Mouse (Mus musculus) heart, embryonic 15.5 days (tissue): ENCODE data around the gene Hapln3. TPM values are rescaled to one million over a fixed set of nuclear protein-coding genes. Genes with fewer than 3 reads are reported as not detected.

Source experiments
- ATAC-seq: fragments of 200-750 bp; cut with Nextera tagmentation; replicated peaks from 2 replicates; pipeline ENCODE4 v1.8.0; 2017; ENCODE audit warnings: low read depth, moderate TSS enrichment; ENCODE audit not compliant: insufficient number of reproducible peaks, insufficient read depth, low FRiP score
- H3K27ac ChIP-seq: fragments of 300-500 bp; sonication (generic); 2 replicates; pipeline ENCODE4 v1.5.1; 2015; ENCODE audit warnings: mild to moderate bottlenecking, inconsistent platforms
- H3K27me3 ChIP-seq: fragments of 300-500 bp; sonication (generic); 2 replicates; pipeline ENCODE4 v1.6.1; 2015; ENCODE audit warnings: inconsistent platforms
- H3K36me3 ChIP-seq: fragments of 300-500 bp; sonication (generic); 2 replicates; pipeline ENCODE4 v1.6.1; 2015; ENCODE audit warnings: mild to moderate bottlenecking, inconsistent platforms
- H3K4me1 ChIP-seq: fragments of 300-500 bp; sonication (generic); replicated peaks from 2 replicates; pipeline ENCODE4 v1.6.1; 2015; ENCODE audit warnings: inconsistent platforms
- H3K4me2 ChIP-seq: fragments of 300-500 bp; sonication (generic); 2 replicates; pipeline ENCODE4 v1.6.1; 2015; ENCODE audit warnings: inconsistent platforms, mild to moderate bottlenecking, moderate library complexity
- H3K4me3 ChIP-seq: fragments of 300-500 bp; sonication (generic); 2 replicates; pipeline ENCODE4 v1.5.1; 2015; ENCODE audit warnings: mild to moderate bottlenecking, inconsistent platforms
- H3K9ac ChIP-seq: fragments of 300-500 bp; sonication (generic); 2 replicates; pipeline ENCODE4 v1.6.1; 2015; ENCODE audit warnings: mild to moderate bottlenecking, inconsistent platforms
- H3K9me3 ChIP-seq: fragments of 300-500 bp; sonication (generic); replicated peaks from 2 replicates; pipeline ENCODE4 v1.6.1; 2016; ENCODE audit warnings: inconsistent platforms
- WGBS: fragments of 180-500 bp; shearing (Covaris S2); methylation state at CpG from one replicate; pipeline ENCODE4 v1.1.7; 2015; ENCODE audit warnings: mixed read lengths; 5-methylcytosine and 5-hydroxymethylcytosine counted together
- polyA plus RNA-seq: library from polyadenylated mRNA; unstranded; fragments of >200 nt; fragmentation: Nextera tagmentation; extraction: Ambion mirVana; gene quantifications from 2 replicates; pipeline ENCODE4 v1.2.1, GENCODE M21; 2015

Gene Hapln3
- 0.49 and 0.76 TPM in 2 replicates for polyA plus RNA-seq

DNA sequence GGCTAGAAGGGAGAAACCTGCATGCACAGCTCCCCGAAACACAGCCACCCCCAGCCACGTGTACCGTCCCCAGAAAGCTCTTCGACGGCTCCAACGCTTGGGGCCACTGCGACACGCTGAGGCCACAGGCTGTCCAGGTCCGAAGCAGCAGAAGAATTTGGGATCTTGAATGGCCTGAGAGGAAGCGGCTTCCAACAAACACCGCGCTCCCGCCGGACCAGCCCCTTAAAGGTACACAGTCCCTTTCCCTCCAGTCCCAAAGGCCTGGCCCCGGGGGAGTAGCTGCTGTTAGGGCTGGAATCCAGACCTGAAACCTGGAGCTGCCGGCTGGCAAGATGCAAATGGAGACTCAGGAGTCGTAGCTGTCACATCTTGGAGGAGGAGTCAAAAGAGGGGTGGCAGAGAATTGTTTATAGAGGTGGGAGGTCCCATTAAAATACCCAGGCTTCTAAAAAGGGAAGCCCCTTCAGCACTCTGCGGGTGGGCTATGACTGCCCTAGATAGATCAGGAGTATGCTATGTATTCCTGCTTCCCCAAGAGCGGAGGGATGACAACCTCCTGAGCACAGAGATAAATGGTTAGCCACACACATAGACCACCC, at the start of gene Hapln3:
Gene Hapln3 (minus strand): TSS at position 176 of the 602 bp plus-strand sequence.
- Histone ChIP-seq H3K4me3 (peak within 1 kb of the TSS; percentile 35), H3K9ac (peak within 1 kb of the TSS; percentile 36; the same call in 1 of the 2 replicates), H3K27me3 (peaks cover 10% of the 10 kb centered on the region), H3K27ac (no peak within 1 kb of the TSS), H3K36me3 (peaks cover 21% of the 10 kb centered on the region), H3K4me2 (peak within 1 kb of the TSS; percentile 68), H3K4me1 (peaks cover 30% of the 10 kb centered on the region), H3K9me3 (no peaks in the 10 kb centered on the region)
- WGBS: 3% methylated on average over 19 of the region's 19 CpGs
- ATAC-seq: no peak

- no peak overlapping the region for H3K9ac ChIP-seq
- H3K4me3 ChIP-seq: no peak overlapping the region
- no peaks in the 10 kb centered on the region for H3K4me1 ChIP-seq
- H3K27me3 ChIP-seq: no peaks in the 10 kb centered on the region
- no peaks in the 10 kb centered on the region for H3K36me3 ChIP-seq
- H3K9me3 ChIP-seq: no peaks in the 10 kb centered on the region
- H3K27ac ChIP-seq: no peak overlapping the region
- ATAC-seq: no peak
- no peak overlapping the region for H3K4me2 ChIP-seq
- WGBS: 48% methylated on average over 3 of the region's 3 CpGs
Observed at GRCm38 (mm10) chr7:79173800-79174199, 43.0 kb upstream of the Hapln3 start.

- no peaks in the 10 kb centered on the region for H3K27me3 ChIP-seq
Observed at GRCm38 (mm10) chr7:79171782-79172181, 41.0 kb upstream of the Hapln3 start.

DNA sequence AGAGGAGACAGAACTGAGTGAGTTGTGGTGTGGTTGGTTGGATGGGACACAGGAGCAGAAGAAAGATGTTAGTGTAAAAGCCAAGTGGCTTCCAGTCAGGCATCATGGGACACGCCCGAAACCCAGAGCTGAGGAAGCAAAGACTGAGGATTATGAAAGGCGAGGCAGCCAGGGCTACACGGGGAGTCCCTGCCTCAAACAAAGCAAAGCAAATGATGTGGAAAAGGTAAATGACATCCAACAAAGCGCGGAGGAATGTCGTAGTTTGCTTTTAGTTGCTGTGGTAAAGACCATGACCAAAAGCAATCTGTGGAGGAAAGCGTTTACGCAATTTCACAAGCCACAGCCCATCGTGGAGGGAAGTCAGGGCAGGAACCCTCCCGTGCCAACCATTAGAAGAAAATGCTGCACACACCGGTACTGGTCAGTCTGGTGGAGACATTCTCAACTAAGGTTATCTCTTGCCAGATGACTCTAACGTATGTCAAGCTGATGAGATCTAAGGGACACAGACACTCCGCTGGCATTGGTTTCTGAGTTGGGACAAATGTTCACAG, 36.3 kb upstream of the Hapln3 start:
- H3K27ac ChIP-seq: no peak overlapping the region
- 79% methylated on average over 14 of the region's 14 CpGs for whole genome bisulfite sequencing

More at GRCm38 (mm10) chr7:79171782-79172181, 41.0 kb upstream of the Hapln3 start:
- no peak overlapping the region for H3K27ac ChIP-seq
- 76% methylated on average over 1 of the region's 1 CpGs for WGBS
- H3K9ac ChIP-seq: no peak overlapping the region
- no peak overlapping the region for H3K4me2 ChIP-seq
- H3K9me3 ChIP-seq: 0 out of 2 replicates have a peak, but pooled peaks cover 3% of the 10 kb centered on the region
- no peak for ATAC-seq
- no peaks in the 10 kb centered on the region for H3K36me3 ChIP-seq
- no peaks in the 10 kb centered on the region for H3K4me1 ChIP-seq
- H3K4me3 ChIP-seq: no peak overlapping the region

GRCm38 (mm10) chr7:79159406-79159805, 28.6 kb upstream of the Hapln3 start:
- no peak overlapping the region for H3K4me2 ChIP-seq
- no peaks in the 10 kb centered on the region for H3K9me3 ChIP-seq
- WGBS: 74% methylated on average over 1 of the region's 1 CpGs
- H3K36me3 ChIP-seq: no peaks in the 10 kb centered on the region
- no peak overlapping the region for H3K4me3 ChIP-seq
- no peaks in the 10 kb centered on the region for H3K27me3 ChIP-seq
- no peak overlapping the region for H3K27ac ChIP-seq
- no peaks in the 10 kb centered on the region for H3K4me1 ChIP-seq
- no peak overlapping the region for H3K9ac ChIP-seq
- no peak for ATAC-seq

More for the DNA sequence above, 36.3 kb upstream of the Hapln3 start:
- Histone ChIP-seq H3K36me3 (no peaks in the 10 kb centered on the region), H3K4me3 (no peak overlapping the region), H3K9me3 (0 out of 2 replicates have a peak, but pooled peaks cover 3% of the 10 kb centered on the region), H3K27me3 (no peaks in the 10 kb centered on the region), H3K9ac (no peak overlapping the region), H3K4me1 (no peaks in the 10 kb centered on the region), H3K4me2 (no peak overlapping the region)
- no peak for ATAC-seq

GRCm38 (mm10) chr7:79149522-79149921, 18.7 kb upstream of the Hapln3 start:
- H3K9ac ChIP-seq: no peak overlapping the region

DNA sequence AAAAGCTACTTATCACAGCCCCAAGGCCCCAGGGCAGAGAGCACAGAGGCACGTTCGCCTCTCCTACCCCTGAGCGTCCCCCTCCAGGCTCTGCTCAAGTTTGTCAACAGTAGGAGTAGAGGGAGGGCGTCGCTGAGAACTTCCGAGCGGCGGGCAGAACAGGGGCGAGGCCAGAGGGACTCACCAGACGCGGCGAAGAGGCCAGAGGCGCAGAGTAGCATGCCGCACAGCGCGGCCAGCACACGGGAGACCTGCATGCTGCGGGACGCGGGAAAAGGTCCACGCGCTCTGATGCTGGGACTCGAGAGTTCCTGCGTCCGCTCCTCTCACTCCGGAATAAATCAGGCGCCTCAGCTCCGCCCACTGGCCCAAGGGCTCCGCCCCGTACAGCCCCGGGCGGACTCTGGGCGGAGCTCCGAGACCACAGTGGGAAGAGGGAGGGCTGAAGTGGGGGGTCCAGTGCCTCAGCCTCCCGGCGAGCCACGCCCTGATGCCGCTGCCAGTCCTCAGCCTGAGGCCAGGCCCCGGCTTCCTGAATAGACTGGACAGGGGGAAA, 18.0 kb upstream of the Hapln3 start, which contains the start of gene Mfge8:
Gene Mfge8 (minus strand): TSS at position 350 of the 556 bp plus-strand sequence.
- H3K4me2 ChIP-seq: peak within 1 kb of the TSS; percentile 78
- H3K27me3 ChIP-seq: no peaks in the 10 kb centered on the region
- peak within 1 kb of the TSS; percentile 80 for H3K9ac ChIP-seq
- H3K4me1 ChIP-seq: peaks cover 24% of the 10 kb centered on the region
- ATAC-seq: peak; percentile 98
- H3K36me3 ChIP-seq: peaks cover 8% of the 10 kb centered on the region; the same call in 1 of the 2 replicates
- no peaks in the 10 kb centered on the region for H3K9me3 ChIP-seq
- peak within 1 kb of the TSS; percentile 92 for H3K27ac ChIP-seq
- WGBS: under 1% methylated on average over 38 of the region's 39 CpGs
- H3K4me3 ChIP-seq: peak within 1 kb of the TSS; percentile 77

More at GRCm38 (mm10) chr7:79149522-79149921, 18.7 kb upstream of the Hapln3 start:
- H3K4me1 ChIP-seq: peaks cover 24% of the 10 kb centered on the region
- H3K27me3 ChIP-seq: no peaks in the 10 kb centered on the region
- 35% methylated on average over 6 of the region's 6 CpGs for WGBS
- H3K4me3 ChIP-seq: no peak overlapping the region
- H3K4me2 ChIP-seq: peak overlapping the region; percentile 78
- H3K27ac ChIP-seq: peak overlapping the region; percentile 92
- H3K36me3 ChIP-seq: peaks cover 3% of the 10 kb centered on the region; the same call in 1 of the 2 replicates
- no peak for ATAC-seq
- H3K9me3 ChIP-seq: no peaks in the 10 kb centered on the region

- peak overlapping the region; percentile 92 for H3K27ac ChIP-seq
- peak overlapping the region; percentile 77 for H3K4me3 ChIP-seq
- no peaks in the 10 kb centered on the region for H3K9me3 ChIP-seq
- peaks cover 12% of the 10 kb centered on the region; the same call in 1 of the 2 replicates for H3K36me3 ChIP-seq
- peak overlapping the region; percentile 78 for H3K4me2 ChIP-seq
- ATAC-seq: no peak
- H3K27me3 ChIP-seq: no peaks in the 10 kb centered on the region
- H3K9ac ChIP-seq: peak overlapping the region; percentile 80
- peaks cover 24% of the 10 kb centered on the region for H3K4me1 ChIP-seq
- WGBS: under 1% methylated on average over 20 of the region's 20 CpGs
Observed at GRCm38 (mm10) chr7:79147931-79148653, 17.3 kb upstream of the Hapln3 start.

DNA sequence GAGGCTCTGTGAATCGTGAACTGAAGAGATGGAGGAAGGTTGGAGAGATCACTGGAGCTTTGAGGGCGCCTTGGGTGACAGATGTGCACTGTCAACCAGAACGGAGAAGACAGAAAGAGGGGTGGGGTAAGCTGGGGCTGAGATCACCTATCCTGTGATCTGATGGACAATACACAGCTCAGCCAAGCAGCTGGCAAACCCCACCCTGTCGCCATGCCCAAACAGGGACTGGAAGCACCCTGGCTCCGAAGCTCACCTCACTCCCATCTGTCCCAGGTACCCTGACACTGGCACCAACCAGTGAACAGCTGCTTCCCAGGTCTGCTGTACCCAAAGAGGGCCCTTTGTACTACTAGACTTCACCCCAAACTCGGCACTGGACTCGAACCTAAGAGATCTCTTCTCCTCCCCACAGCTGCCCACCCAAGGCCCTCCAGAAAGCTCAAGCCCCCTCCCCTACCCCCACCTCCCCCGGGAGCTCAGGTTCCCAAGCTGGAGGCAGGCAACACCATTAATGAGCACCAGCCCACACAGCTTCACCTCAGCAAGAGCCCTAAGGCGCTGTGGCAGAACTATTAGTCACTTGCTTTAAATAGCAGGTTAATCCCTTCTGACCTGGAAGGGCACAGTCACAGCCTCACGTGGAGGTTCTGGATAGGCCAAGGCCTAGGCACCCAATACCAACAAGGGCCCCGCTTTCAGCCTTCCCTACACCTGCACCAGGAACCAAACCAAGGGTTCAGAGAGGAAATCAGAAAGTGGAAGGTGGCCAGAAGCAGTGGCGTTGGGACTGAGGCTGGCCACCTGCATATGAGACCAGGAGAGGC, 16.4 kb upstream of the Hapln3 start:
- peak overlapping the region; percentile 78 for H3K4me2 ChIP-seq
- H3K4me3 ChIP-seq: peak overlapping the region; percentile 77
- H3K27me3 ChIP-seq: no peaks in the 10 kb centered on the region
- H3K9ac ChIP-seq: peak overlapping the region; percentile 80
- no peaks in the 10 kb centered on the region for H3K9me3 ChIP-seq
- H3K27ac ChIP-seq: peak overlapping the region; percentile 92
- H3K4me1 ChIP-seq: peaks cover 24% of the 10 kb centered on the region
- H3K36me3 ChIP-seq: peaks cover 20% of the 10 kb centered on the region; the same call in 1 of the 2 replicates
- 40% methylated on average over 12 of the region's 12 CpGs for WGBS
- ATAC-seq: 0 out of 2 replicates have a peak, but pooled peaks have one; percentile 15

DNA sequence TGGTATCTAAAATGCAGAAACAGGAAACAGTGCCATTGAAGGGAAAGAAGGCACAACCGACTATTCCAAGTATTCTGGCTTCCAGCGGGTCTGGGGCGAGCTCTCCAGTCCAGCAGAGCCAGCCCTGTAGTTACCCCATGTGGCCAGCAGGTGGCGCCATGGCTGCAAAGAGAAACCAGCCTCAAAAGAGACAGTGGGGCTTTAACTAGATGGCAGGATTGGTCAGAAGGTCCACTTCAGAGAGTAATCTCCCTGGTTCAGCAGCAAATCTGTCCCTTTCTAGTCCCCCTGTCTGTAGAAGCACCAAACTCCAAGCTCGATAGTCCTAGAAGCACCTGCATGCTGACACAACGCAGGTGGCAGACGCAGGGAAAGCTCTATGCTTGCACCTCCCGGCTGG, 10.1 kb upstream of the Hapln3 start:
- H3K27me3 ChIP-seq: no peaks in the 10 kb centered on the region
- 35% methylated on average over 8 of the region's 8 CpGs for WGBS
- H3K4me3 ChIP-seq: no peak overlapping the region
- H3K4me1 ChIP-seq: no peaks in the 10 kb centered on the region
- H3K9ac ChIP-seq: no peak overlapping the region
- H3K36me3 ChIP-seq: peaks cover 50% of the 10 kb centered on the region
- H3K9me3 ChIP-seq: no peaks in the 10 kb centered on the region
- no peak overlapping the region for H3K4me2 ChIP-seq
- ATAC-seq: no peak; the same call in 1 of the 2 replicates
- H3K27ac ChIP-seq: no peak overlapping the region
